Mouse (Mus musculus) heart, embryonic 11.5 days (tissue): ENCODE results near the gene Srebf2. TPM values are rescaled to one million over a fixed set of nuclear protein-coding genes. Genes with fewer than 3 reads are reported as not detected.
A peak's percentile ranks its signal among the peaks of the same experiment; 100 is the strongest.

ENCODE experiments used
- ATAC-seq: fragments of 200-750 bp; cut with Nextera tagmentation; replicated peaks from 2 replicates; pipeline ENCODE4 v1.8.0; 2017; ENCODE audit warnings: moderate library complexity; ENCODE audit not compliant: insufficient number of reproducible peaks, low FRiP score, low TSS enrichment
- H3K27ac ChIP-seq: fragments of 300-500 bp; sonication (generic); 2 replicates; pipeline ENCODE4 v1.5.1; 2014; ENCODE audit warnings: mild to moderate bottlenecking, low read depth, low read length
- H3K27me3 ChIP-seq: fragments of 300-500 bp; sonication (generic); 2 replicates; pipeline ENCODE4 v1.6.1; 2014; ENCODE audit warnings: mild to moderate bottlenecking, low read length, mixed read lengths; ENCODE audit not compliant: control insufficient read depth, insufficient read depth
- H3K36me3 ChIP-seq: fragments of 300-500 bp; sonication (generic); 2 replicates; pipeline ENCODE4 v1.6.1; 2014; ENCODE audit warnings: mild to moderate bottlenecking, low read length, moderate library complexity, mixed read lengths; ENCODE audit not compliant: control insufficient read depth, insufficient read depth
- H3K4me1 ChIP-seq: fragments of 300-500 bp; sonication (generic); 2 replicates; pipeline ENCODE4 v1.6.1; 2014; ENCODE audit warnings: low read length; ENCODE audit not compliant: control insufficient read depth, insufficient read depth
- H3K4me2 ChIP-seq: fragments of 300-500 bp; sonication (generic); 2 replicates; pipeline ENCODE4 v1.6.1; 2014; ENCODE audit warnings: mild to moderate bottlenecking, moderate library complexity
- H3K4me3 ChIP-seq: fragments of 300-500 bp; sonication (generic); 2 replicates; pipeline ENCODE4 v1.5.1; 2014; ENCODE audit warnings: low read depth, low read length
- H3K9ac ChIP-seq: fragments of 300-500 bp; sonication (generic); 2 replicates; pipeline ENCODE4 v1.6.1; 2014; ENCODE audit warnings: mild to moderate bottlenecking, low read depth, low read length, moderate library complexity
- H3K9me3 ChIP-seq: fragments of 300-500 bp; sonication (generic); replicated peaks from 2 replicates; pipeline ENCODE4 v1.6.1; 2016; ENCODE audit warnings: low read length; ENCODE audit not compliant: control insufficient read depth
- WGBS: fragments of 180-500 bp; shearing (Covaris S2); extraction: QIAGEN DNeasy Blood & Tissue Kit; methylation state at CpG from one replicate; pipeline ENCODE4 v1.1.7; 2014; ENCODE audit not compliant: insufficient replicate concordance; 5-methylcytosine and 5-hydroxymethylcytosine counted together
- polyA plus RNA-seq: library from polyadenylated mRNA; unstranded; fragments of >200 nt; fragmentation: Nextera tagmentation; extraction: Ambion mirVana; gene quantifications from 2 replicates; pipeline ENCODE4 v1.2.1, GENCODE M21; 2014

Gene Srebf2
- polyA plus RNA-seq, 1 experiment from 2014 or later, result 82.3 TPM

DNA sequence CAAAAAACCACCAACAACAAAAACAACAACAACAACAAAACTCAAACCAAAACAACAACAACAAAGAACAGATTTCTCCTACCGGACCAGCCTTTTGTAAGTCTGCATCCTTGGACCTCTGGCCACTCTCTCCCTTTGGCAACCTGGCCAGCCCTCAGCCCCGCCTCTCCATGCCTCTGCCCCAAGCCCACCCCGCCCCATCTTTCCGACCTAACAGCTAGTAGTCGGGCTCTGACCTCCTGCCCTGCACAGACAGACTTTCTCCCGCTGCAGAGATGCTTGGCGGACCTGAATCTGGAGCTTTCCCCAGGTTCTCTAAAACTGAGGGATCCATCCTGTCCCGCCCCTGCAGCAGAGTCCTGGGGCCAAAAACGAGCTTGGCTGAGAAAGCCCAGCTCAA is 71.0 kb downstream of the Srebf2 start:
- Histone ChIP-seq H3K27me3 (peaks cover 63% of the 10 kb centered on the region), H3K9me3 (no peaks in the 10 kb centered on the region)

DNA sequence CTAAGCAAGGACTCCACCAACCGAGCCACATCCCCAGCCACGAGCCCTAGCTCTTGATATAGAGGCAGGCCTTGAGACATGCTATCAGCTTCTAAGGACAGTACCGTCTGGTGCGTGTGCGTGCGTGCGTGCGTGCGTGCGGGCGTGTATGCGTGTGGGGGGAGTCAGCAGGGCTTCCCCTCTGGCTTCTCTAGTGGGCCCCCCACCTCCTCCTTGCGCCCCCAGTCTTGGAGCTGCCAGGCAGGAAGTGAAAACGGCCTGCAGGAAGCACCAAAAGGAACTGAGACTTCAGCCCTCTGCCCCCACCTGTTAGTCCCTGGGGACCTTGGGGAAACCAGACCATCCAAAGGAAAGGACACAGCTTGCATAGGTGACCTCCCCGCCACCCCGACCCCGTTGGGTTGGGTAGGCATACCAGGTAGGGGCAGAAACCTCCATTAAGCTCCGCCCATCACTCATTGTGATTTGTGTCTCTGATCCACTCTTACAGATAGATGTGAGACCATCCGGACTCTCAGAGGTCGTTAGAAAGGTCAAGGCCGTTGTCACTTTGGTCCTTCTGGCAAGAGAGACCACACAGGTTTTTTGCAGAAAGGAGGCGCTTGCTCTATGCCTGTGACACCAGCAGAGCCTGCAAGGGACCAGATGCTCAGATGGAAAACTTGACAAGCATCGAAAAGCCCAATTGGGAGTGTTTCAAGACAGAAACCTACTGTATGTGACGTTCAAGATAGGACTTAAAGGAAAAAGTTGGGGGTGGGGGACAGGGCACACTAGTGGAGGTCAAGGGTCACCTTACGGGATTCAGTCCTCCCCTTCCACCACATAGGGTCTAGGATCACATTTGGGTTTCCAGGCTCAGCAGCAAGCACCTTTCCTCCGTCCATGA is 72.0 kb downstream of the Srebf2 start:
- H3K9me3 ChIP-seq, result no peaks in the 10 kb centered on the region
- 68% methylated on average over 26 of the region's 26 CpGs for WGBS
- no peak overlapping the region for H3K9ac ChIP-seq
- H3K36me3 ChIP-seq, result no peaks in the 10 kb centered on the region
- peaks cover 19% of the 10 kb centered on the region for H3K4me1 ChIP-seq
- no peak overlapping the region for H3K4me2 ChIP-seq
- H3K27me3 ChIP-seq, result peaks cover 58% of the 10 kb centered on the region
- no peak overlapping the region for H3K4me3 ChIP-seq
- no peak overlapping the region for H3K27ac ChIP-seq
- no peak for ATAC-seq

More for the DNA sequence above, 71.0 kb downstream of the Srebf2 start:
- H3K27ac ChIP-seq, result no peak overlapping the region
- H3K4me2 ChIP-seq, result no peak overlapping the region
- H3K4me1 ChIP-seq, result peaks cover 10% of the 10 kb centered on the region
- ATAC-seq, result no peak
- no peak overlapping the region for H3K4me3 ChIP-seq
- H3K36me3 ChIP-seq, result no peaks in the 10 kb centered on the region
- WGBS, result 30% methylated on average over 9 of the region's 9 CpGs
- H3K9ac ChIP-seq, result no peak overlapping the region

DNA sequence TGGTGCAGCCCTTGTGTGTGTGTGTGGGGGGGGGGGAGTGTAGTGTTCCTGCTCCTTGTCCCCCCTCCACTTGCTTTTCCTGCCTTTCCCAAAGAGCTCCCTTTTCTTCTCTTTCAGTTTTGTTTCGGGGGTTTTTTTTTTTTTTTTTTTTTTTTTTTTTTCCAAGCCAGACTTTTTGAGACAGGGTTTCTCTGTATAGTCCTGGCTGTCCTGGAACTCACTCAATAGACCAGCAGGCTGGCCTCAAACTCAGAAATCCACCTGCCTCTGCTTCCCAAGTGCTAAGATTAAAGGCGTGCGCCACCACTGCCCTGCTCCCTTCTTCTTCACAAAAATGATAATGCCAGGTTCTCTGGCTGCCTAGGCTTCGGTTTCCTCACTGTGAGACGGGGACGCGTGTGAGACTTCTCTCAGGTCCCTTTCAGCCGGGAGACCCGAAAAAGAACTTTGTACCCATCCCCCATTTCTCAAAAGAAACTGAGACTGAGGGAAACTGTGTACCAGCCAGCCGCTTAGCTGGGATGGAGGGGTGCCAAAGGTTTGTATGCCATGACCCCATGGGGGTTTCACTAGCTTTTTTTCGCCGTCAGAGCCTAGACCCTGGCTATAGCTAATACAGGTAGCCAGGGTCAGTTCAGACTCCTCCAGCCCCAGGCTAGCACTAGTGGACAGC is 73.2 kb downstream of the Srebf2 start:
- ATAC-seq, result no peak
- H3K9me3 ChIP-seq, result no peaks in the 10 kb centered on the region
- H3K9ac ChIP-seq, result no peak overlapping the region
- H3K4me3 ChIP-seq, result no peak overlapping the region
- peaks cover 25% of the 10 kb centered on the region for H3K4me1 ChIP-seq
- no peak overlapping the region for H3K4me2 ChIP-seq
- H3K27me3 ChIP-seq, result peaks cover 60% of the 10 kb centered on the region
- no peaks in the 10 kb centered on the region for H3K36me3 ChIP-seq
- no peak overlapping the region for H3K27ac ChIP-seq
- WGBS, result 69% methylated on average over 11 of the region's 12 CpGs

DNA sequence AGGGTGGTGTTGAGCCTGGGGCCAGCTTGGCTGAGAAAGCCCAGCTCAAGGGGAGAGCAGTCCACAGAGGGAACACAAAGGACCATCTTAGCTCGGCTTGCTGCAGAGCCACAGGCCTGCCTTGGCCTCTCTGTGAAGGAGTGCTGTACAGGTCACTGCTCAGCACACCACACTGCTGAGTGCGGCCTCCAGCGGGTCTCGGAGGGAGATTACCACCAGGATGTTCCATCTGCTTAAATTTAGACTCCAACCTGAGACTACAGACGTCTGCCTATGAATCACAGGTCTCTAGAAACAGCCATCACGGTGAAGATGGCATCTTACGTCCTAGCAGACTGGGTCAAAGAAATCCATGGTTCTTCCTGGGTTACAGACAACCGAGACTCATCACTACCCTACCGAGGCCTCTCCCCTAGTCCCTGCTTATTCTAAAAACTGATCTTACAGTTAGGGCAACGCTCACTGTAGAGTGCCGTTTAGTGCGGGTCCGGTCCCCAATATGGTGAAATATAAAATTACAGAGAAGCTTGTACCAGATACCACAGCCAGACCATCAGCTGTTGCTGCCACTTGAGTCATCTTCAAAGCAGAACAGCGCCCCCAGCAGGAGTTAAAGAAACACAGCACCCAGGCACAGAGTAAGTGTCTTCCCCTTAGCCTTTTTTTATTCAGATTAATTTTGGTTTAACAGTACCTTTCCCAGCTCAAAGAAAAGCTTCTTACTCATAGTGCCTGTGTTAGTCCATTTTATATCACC is 74.3 kb downstream of the Srebf2 start:
- WGBS, result 67% methylated on average over 14 of the region's 14 CpGs
- no peak overlapping the region for H3K27ac ChIP-seq

DNA sequence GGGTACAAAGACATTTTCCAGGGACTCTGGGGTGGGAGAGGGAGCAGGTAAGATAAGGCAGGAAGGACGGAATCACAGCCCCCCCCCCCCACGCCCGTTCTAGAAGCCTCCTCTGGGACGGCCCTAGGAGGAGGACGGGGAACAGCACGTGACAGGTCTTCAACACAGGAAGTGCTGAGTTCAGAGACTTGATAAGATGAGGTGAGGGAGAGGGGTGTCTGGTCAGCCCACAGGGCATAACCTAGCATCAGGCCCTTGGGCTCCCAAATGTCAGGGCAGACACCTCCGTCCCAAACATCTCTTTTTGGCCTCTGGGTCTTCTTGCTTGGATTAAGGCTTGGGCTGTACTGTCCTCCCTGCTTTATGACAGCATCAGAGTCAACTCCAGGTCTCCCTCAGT is 76.3 kb downstream of the Srebf2 start:
- Histone ChIP-seq H3K4me1 (peaks cover 17% of the 10 kb centered on the region), H3K27ac (no peak overlapping the region), H3K36me3 (no peaks in the 10 kb centered on the region), H3K4me2 (no peak overlapping the region), H3K27me3 (peaks cover 40% of the 10 kb centered on the region), H3K9ac (no peak overlapping the region), H3K4me3 (no peak overlapping the region), H3K9me3 (no peaks in the 10 kb centered on the region)
- ATAC-seq, result no peak
- 10% methylated on average over 7 of the region's 7 CpGs for WGBS

More for the DNA sequence above, 74.3 kb downstream of the Srebf2 start:
- no peak overlapping the region for H3K4me3 ChIP-seq
- no peak for ATAC-seq
- no peak overlapping the region for H3K4me2 ChIP-seq
- peaks cover 22% of the 10 kb centered on the region for H3K4me1 ChIP-seq
- no peak overlapping the region for H3K9ac ChIP-seq
- peaks cover 56% of the 10 kb centered on the region for H3K27me3 ChIP-seq
- no peaks in the 10 kb centered on the region for H3K36me3 ChIP-seq
- no peaks in the 10 kb centered on the region for H3K9me3 ChIP-seq

DNA sequence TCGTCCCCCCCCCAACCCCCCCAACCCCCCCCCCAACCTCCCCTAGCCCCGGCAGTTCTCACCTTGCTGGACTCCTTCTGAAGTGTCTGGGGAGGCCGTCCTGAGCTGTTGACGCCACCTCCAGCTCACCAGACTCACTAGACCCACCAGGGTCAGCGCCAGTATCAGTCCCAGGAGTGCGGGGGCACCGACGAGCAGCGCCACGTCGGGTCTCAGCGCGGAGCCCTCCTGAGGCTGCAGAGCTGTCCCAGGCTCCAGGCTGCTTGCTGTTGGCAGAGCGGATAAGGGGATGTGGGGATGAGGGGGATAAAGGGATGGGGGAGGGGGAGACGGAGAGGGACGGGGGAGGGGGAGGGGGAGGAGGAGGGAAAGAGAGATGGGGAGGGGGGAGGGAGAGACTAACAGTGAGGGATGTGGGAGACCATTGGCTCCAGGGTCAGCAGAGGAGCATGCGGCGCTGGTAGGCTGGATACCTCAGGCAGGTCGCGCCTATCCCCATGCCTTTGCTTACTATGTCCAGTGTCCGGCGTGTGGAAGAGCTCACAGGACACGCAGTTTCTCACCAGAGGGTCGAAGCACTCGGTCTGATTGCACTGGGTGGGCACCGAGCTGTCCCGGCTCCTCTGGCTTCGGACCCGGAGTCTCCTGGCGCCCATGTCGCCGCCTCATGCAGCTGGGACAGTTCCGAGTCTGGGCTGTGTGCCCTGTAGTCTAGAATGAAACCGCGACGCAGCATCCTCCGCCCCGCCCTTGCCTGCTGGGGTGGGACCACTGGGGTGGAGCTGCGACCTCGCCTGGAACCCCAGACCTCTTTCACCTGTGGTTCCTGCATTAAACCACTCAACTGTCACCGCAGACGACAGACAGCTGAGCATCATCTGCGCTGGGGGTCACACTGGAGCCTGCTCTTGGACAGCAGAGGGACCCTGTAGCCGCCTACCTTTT is 76.9 kb downstream of the Srebf2 start, which contains the start of gene Tnfrsf13c:
Gene Tnfrsf13c, minus strand, starts transcription at position 713 of the 945 bp plus-strand sequence.
- no peak; the same call in 1 of the 2 replicates for ATAC-seq
- H3K27ac ChIP-seq, result no peak within 1 kb of the TSS

DNA sequence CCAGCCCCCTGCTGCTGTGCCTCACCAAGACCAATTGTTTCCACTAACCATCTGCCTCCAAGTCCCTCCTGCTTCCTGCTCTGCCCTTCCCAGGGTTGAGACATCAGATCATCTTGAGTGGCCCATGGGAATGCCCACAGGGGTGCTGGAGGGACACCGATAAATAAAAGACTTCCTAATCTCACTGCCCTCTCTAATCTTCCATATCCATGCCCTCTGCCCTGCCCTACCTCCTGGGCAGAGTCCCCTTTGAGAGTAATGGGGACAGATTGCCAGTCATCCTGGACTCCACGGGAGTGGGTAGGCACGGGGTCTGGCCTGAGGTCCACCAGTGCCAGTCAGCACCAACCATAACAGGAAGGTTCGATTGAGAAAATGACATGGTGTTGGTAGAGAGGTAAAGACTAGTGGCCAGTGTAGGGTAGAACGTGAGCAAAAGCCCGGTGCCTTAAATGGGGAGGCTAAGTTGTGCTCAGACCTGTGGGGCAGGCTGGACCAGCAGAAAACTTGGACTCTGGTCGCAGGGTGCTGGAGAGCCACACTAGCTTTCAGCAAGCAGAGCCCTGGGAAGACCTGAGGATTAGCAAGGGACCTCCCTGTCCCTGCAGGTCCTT is 77.7 kb downstream of the Srebf2 start:
- peaks cover 31% of the 10 kb centered on the region for H3K27me3 ChIP-seq
- H3K9me3 ChIP-seq, result no peaks in the 10 kb centered on the region
- peak overlapping the region; percentile 42 for H3K4me3 ChIP-seq
- H3K4me2 ChIP-seq, result peak overlapping the region; percentile 75
- WGBS, result 28% methylated on average over 7 of the region's 7 CpGs
- ATAC-seq, result 0 out of 2 replicates have a peak, but pooled peaks have one; percentile 19
- H3K27ac ChIP-seq, result no peak overlapping the region
- no peak overlapping the region for H3K9ac ChIP-seq
- no peaks in the 10 kb centered on the region for H3K36me3 ChIP-seq
- peaks cover 22% of the 10 kb centered on the region for H3K4me1 ChIP-seq

More for the DNA sequence above, 76.9 kb downstream of the Srebf2 start, which contains the start of gene Tnfrsf13c:
- Histone ChIP-seq H3K9me3 (no peaks in the 10 kb centered on the region), H3K9ac (peak within 1 kb of the TSS; percentile 59; the same call in 1 of the 2 replicates), H3K4me3 (peak within 1 kb of the TSS; percentile 42), H3K36me3 (no peaks in the 10 kb centered on the region), H3K4me1 (peaks cover 17% of the 10 kb centered on the region), H3K27me3 (peaks cover 34% of the 10 kb centered on the region), H3K4me2 (peak within 1 kb of the TSS; percentile 75)
- WGBS, result under 1% methylated on average over 43 of the region's 44 CpGs
